Mouse (Mus musculus) kidney, postnatal 25 days (tissue): ENCODE results near the gene Irak2.
"Not testable (repeated sequence)": the region's sequence is repeated elsewhere in the genome, so short reads cannot be mapped to it uniquely, and the experiment has no call there.

ENCODE experiments used
- DNase-seq, 2 experiments: peaks; one replicate each; pipeline ENCODE4 v3.0.0; 2021; ENCODE audit warnings: mixed read lengths in 2 of 2

The Irak2 gene

GRCm38 (mm10) chr6:113697222-113698205 lies 59.2 kb downstream of the Irak2 start:
- DNase-seq: peak; percentile 34 to 69

DNA sequence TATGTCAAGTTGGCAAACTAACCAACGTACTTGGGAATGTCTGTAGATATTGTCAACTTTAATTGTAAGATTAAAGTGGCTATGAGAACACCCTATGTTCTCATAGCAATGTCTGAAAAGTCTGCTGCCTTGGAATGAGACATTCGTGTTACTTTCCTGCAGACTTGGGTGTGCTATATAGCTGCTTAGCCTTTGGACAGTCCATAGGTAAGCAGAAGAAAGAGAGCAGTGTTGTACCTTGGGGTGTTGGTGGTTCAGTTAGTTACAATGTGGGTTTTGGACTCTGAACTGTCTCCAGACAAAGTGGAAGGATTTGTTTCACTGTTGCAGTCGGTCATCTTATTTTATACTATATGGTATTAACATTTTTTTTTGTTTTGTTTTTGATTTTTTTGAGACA lies 74.5 kb downstream of the Irak2 start:
- no peak for DNase-seq

GRCm38 (mm10) chr6:113713389-113713788 lies 75.1 kb downstream of the Irak2 start:
- DNase-seq: not testable (repeated sequence)

- DNase-seq: no peak
These were observed 76.0 kb downstream of the Irak2 start for GRCm38 (mm10) chr6:113714276-113714675.

DNA sequence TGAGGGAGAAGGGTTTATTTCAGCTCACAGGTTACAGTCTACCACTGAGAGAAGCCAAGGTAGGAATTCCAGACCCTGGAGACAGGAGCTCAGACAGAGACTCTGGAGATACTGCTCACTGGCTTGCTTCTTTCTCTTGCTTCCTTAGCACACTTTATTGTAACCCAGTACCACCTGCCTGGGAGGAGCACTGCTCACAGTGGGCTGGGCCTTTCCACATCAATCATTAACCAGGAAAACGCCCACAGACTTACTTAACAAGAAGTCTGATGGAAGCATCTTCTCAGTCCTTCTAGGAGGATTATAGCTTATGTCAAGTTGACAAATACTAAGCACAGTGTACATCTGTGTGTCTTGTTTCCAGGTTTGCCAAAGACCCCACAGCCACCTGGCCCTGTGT lies 76.5 kb downstream of the Irak2 start:
- peak; percentile 55 to 69 for DNase-seq

- no peak for DNase-seq
These were observed 79.3 kb downstream of the Irak2 start for GRCm38 (mm10) chr6:113717541-113717940.

DNA sequence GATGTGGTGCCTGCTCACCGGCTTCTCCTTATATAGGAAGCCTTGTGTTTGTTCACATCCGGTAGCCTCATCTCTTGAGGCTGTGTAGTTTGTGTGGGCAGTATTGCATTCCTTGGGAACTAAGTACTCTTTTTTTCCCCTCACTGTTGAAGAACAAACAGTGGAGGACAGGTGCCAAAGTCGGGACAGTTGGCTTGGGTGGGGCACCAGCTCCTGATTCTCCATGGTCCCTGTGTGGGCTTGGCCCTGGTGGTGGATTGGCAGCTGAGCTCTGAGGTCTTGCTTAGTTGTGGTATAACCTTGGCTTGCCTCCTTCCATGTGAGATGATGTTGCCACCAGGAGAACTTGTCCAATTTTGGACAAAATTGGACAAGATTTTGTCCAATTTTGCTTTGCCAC lies 81.6 kb downstream of the Irak2 start, which contains the start of gene Ghrl:
Ghrl (minus strand) TSS at position 3 of the 400 bp plus-strand sequence.
- no peak for DNase-seq

GRCm38 (mm10) chr6:113721061-113721460 lies 82.8 kb downstream of the Irak2 start:
- no peak for DNase-seq

DNA sequence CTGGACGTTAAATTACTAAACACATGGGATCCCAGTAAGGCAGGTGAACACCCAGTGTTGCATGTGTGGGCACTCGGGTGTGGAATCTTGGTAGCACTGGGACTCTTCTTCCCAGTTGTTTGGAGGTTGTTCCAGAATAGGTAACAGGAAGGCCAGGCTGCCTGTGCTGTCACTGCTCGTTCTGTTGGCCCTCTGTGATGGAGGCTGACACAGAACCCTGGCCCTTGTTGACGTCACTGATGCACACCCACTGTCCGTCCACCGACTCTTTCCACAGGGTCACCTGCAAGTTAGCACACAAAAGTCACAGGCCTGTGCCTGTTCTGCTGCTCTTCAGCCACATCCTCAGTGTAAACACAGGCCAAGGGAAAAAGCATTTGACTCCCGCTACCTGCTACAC lies 89.9 kb downstream of the Irak2 start:
- DNase-seq: no peak

GRCm38 (mm10) chr6:113731296-113731695 lies 93.0 kb downstream of the Irak2 start:
- DNase-seq: no peak

DNA sequence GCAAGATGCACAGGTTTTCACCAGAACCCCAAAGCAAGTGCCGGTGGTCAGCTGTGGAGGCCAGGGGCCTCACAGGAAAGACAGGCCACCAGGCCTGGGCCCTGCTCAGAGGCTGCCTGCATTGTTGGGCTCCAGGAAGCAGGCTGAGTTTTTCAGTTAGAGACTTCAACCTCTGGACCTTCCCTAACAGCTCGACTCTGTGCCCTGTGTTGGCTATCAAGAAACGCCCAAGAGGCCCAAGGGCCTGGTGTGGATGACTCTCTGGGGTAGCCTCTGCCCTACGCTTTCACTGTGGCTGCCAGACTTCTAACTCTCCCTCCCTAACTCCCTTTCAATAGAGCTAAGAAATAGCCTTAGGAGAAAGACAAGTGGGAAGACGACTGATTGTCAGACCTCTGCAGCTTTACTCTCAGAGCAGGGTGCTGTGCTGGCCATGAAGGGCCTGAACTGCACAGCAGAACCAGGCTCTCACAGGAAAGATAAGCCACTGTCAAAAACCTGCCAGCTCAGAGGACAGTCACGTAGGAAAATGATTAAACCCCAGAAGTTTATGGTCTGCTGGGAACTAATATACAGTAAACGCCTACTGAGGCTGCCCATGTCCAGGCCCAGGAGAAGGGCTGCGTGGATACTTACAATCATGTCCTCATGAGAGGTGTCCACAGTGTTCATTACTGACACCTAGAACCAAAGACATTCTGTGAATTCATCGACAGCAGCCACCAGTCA lies 99.2 kb downstream of the Irak2 start:
- DNase-seq: peak in 1 of 2 experiments; percentile 57

DNA sequence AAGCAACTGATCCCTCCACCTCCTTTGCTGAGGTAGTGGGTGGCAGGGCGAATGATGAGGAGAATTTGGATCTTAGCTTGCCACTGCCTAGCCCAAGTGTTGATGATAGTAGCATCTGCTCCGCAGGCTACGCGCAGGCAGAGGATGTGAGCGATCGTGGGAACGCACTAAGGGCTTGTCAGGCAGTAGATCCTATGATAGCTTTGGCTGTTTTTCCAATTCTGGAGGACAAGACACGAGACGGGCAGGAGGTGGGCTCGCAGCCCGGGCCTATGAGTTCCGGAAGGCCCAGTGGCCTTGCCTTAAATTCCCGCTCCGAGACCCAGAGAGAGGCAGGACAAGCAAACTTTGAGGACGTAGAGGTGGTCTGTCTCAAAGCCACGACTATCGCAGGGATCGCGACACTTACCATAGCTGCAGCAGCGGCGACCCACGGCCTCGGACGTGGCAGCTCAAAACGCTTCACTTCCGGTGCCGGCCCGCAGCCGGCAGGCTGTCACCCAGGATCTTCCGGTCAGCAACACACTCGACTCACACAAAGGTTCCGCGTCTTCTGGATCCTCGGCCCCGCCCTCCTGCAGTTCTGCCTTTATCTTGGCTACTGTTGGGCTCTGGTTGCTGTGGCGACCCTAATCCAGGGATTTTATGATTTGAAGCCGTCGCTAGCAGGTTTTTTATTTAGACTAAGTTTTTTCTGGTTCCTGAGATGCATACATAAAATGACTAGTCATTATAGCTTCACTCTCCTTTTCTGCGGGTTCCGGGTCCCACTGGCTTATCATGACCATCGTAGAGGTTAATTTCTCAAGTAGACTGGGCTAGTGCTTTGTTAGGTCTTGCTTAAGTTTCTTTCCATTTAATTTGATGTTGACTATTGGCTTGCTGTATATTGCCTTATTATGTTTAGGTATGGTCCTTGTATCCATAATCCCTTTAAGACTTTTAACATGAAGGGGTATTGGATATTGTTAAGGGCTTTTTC lies 102.3 kb downstream of the Irak2 start, which contains the start of gene Sec13:
Sec13 (minus strand) TSS at position 508 of the 982 bp plus-strand sequence.
- peak; percentile 87 to 91 for DNase-seq

- DNase-seq: no peak
These were observed 103.2 kb downstream of the Irak2 start for GRCm38 (mm10) chr6:113741425-113741824.

GRCm38 (mm10) chr6:113742321-113742720 lies 104.1 kb downstream of the Irak2 start:
- DNase-seq: no peak

DNA sequence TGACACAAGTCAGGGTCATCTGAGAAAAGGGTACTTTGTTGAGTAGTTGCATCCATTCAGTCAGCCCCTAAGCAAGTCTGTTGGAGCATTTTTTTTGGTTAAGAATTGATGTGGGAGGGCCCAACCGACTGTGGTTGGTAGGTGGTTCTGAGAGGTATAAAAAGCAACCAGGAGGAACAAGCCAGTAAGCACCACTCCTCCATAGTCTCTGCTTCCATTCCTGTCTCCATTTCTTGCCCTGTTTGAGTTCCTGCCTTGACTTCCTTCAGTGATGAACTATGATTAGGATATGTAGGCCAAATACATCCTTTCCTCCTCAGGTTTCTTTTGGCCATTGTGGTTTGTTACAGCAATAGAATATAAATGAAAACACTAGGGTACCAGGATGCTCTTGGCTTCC lies 104.8 kb downstream of the Irak2 start:
- no peak for DNase-seq
